Mouse (Mus musculus): ENCODE results near the gene Fam20a.

Gene Fam20a

GRCm38 (mm10) chr11:109721781-109722446 lies at the start of gene Fam20a:
Gene Fam20a (minus strand): TSS chr11:109722279.
- DNase-seq: peak; percentile 65 to 74

GRCm38 (mm10) chr11:109771381-109771780 lies 49.3 kb upstream of the Fam20a start:
- no peak for DNase-seq

GRCm38 (mm10) chr11:109770185-109770584 lies 48.1 kb upstream of the Fam20a start:
- no peak for DNase-seq

GRCm38 (mm10) chr11:109769091-109769490 lies 47.0 kb upstream of the Fam20a start:
- DNase-seq: peak in 1 of 2 experiments; percentile 34

- no peak for DNase-seq
Measured at GRCm38 (mm10) chr11:109760063-109760462, 38.0 kb upstream of the Fam20a start.

GRCm38 (mm10) chr11:109758616-109759215 lies 36.6 kb upstream of the Fam20a start:
- DNase-seq: no peak

- peak in 1 of 2 experiments; percentile 25 for DNase-seq
Measured at GRCm38 (mm10) chr11:109754105-109754602, 32.1 kb upstream of the Fam20a start.

- no peak for DNase-seq
Measured at GRCm38 (mm10) chr11:109751636-109752603, 29.8 kb upstream of the Fam20a start.

- DNase-seq: no peak
Measured at GRCm38 (mm10) chr11:109745210-109745609, 23.1 kb upstream of the Fam20a start.

GRCm38 (mm10) chr11:109737967-109738366 lies 15.9 kb upstream of the Fam20a start:
- no peak for DNase-seq

GRCm38 (mm10) chr11:109736406-109736805 lies 14.3 kb upstream of the Fam20a start:
- no peak for DNase-seq

- no peak for DNase-seq
Measured at GRCm38 (mm10) chr11:109734341-109734740, 12.3 kb upstream of the Fam20a start.

GRCm38 (mm10) chr11:109732726-109733438 lies 10.8 kb upstream of the Fam20a start:
- no peak for DNase-seq

- DNase-seq: peak in 1 of 2 experiments; percentile 44
Measured at GRCm38 (mm10) chr11:109728371-109728770, 6.3 kb upstream of the Fam20a start.

- peak in 1 of 2 experiments; percentile 39 for DNase-seq
Measured at GRCm38 (mm10) chr11:109722711-109723110, 632 bp upstream of the Fam20a start.

GRCm38 (mm10) chr11:109721320-109721780 lies 729 bp downstream of the Fam20a start:
- peak; percentile 65 to 76 for DNase-seq

- peak; percentile 57 to 83 for DNase-seq
Measured at GRCm38 (mm10) chr11:109720809-109721319, 1.2 kb downstream of the Fam20a start.

- no peak for DNase-seq
Measured at GRCm38 (mm10) chr11:109719399-109719798, 2.7 kb downstream of the Fam20a start.

GRCm38 (mm10) chr11:109717966-109718895 lies 3.8 kb downstream of the Fam20a start:
- DNase-seq: no peak

GRCm38 (mm10) chr11:109717448-109717847 lies 4.6 kb downstream of the Fam20a start:
- no peak for DNase-seq

- DNase-seq: no peak
Measured at GRCm38 (mm10) chr11:109716981-109717380, 5.1 kb downstream of the Fam20a start.

Measured in lung, postnatal 4 days (tissue).